25 mouse cellular contexts compared by ENCODE assay signal in the genomic region with DNA sequence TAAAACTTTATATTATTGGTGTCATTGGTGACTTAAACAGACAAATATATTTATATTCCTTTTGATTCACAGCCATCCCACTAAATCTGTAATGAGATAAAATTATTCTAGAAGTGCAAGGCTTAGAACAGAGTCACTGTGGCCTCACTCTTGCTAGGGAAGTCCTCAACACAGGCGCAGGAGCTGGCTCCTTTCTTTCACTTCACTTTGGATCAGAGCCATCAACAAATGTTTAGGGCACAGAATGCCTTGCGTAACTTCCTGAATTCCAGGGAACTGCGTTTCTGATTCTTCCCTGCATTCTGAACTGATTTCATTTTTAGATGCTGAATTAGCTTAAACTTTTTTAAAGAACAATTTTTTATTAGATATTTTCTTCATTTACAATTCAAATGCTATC. TPM values are rescaled to one million over a fixed set of nuclear protein-coding genes. Genes with fewer than 3 reads are reported as not detected.
DNase-seq lines count a peak whose midpoint lies in the region; ATAC-seq and TF ChIP-seq lines count a peak whose summit lies in the region.
"Had no signal": no experiment of that assay in that cellular context is flagged by ENCODE, and none has a peak within 500 bp of the region (broad histone marks: within the 10 kb centered on the region; RNA-seq: fewer than 3 reads in every experiment).

No protein-coding gene starts in this region.

- TF ChIP-seq POLR2A in kidney, adult 2 months (IDR thresholded peaks at IDR 0.05; ENCODE audit: low read depth, low read length) = no peak

- H3K27me3 ChIP-seq in kidney, adult 2 months (replicated peaks; ENCODE audit: control insufficient read depth, insufficient read depth, low read length) = no peaks in the 10 kb centered on the region
- H3K27me3 ChIP-seq: limb, embryonic 13.5 days; liver, embryonic 15.5 days; Patski had no signal

- TF ChIP-seq CTCF in kidney, adult 2 months (conservative IDR thresholded peaks at IDR 0.05; ENCODE audit: insufficient read depth, insufficient read length, low read depth, low read length) = no peak
- no peak for TF ChIP-seq CTCF in gastrocnemius, adult 2 months (IDR thresholded peaks at IDR 0.05)

- no peak overlapping the region for H3K27ac ChIP-seq in kidney, adult 2 months (ENCODE audit: insufficient read depth, low read depth, low read length)
- no peak overlapping the region for H3K27ac ChIP-seq in gastrocnemius, adult 2 months
- H3K27ac ChIP-seq: embryonic facial prominence, embryonic 10.5 days; kidney, postnatal 0 days; limb, embryonic 13.5 days; liver, embryonic 15.5 days had no signal

- 45% methylated on average over 3 of the region's 3 CpGs for WGBS in kidney, adult 2 months

- peaks cover 3% of the 10 kb centered on the region; the same call in 1 of the 2 replicates for H3K36me3 ChIP-seq in kidney, adult 2 months (ENCODE audit: control insufficient read depth, insufficient read depth, low read length)

- intact Hi-C loops in gastrocnemius, postnatal 36 days (cut with DNase I) = no loop called here
- intact Hi-C loops in gastrocnemius, adult 2 months (cut with DNase I) = loop anchor here (5.0 kb wide), 3 partner anchors 130 to 260 kb away; partner anchors contain the start of gene Mef2a

- ATAC-seq in common myeloid progenitor, adult 5-6 weeks (replicated peaks; ENCODE audit: low read depth, poor library complexity, severe bottlenecking) = peak; percentile 40; the same call in 1 of the 2 replicates
- ATAC-seq in megakaryocyte, adult 5-6 weeks (ENCODE audit: poor library complexity, severe bottlenecking) = peak; percentile 73
- ATAC-seq: activated CD4-positive, CD25-positive, alpha-beta regulatory T cell, adult 4 months; hindbrain, embryonic 16.5 days; intestine, embryonic 16.5 days; midbrain, embryonic 16.5 days; Patski had no signal

- H3K4me3 ChIP-seq in kidney, adult 2 months (ENCODE audit: insufficient read depth, low read depth, low read length) = no peak overlapping the region
- no peak overlapping the region for H3K4me3 ChIP-seq in gastrocnemius, adult 2 months
- H3K4me3 ChIP-seq: embryonic facial prominence, embryonic 10.5 days; limb, embryonic 13.5 days; liver, embryonic 15.5 days had no signal

- no peaks in the 10 kb centered on the region for H3K4me1 ChIP-seq in kidney, adult 2 months (ENCODE audit: control insufficient read depth, insufficient read depth, low read length)
- H3K4me1 ChIP-seq: embryonic facial prominence, embryonic 10.5 days had no signal

- DNase-seq in kidney, adult 2 months = peak; percentile 35
- no peak for DNase-seq in kidney, adult 18-20 months
- DNase-seq in Muller cell, postnatal 12 days (ENCODE audit: inconsistent ontology term) = peak; percentile 9
- no peak for DNase-seq in gastrocnemius, postnatal 36 days
- no peak for DNase-seq in gastrocnemius, adult 2 months
- DNase-seq: adrenal gland, postnatal 36 days; cerebellum, adult 2 months; cerebellum, postnatal 36 days; gastrocnemius, postnatal 10 days; heart, postnatal 4 days; layer of hippocampus, postnatal 36 days; right cerebral cortex, postnatal 14 days; spleen, adult 18-20 months; thymus, postnatal 4 days had no signal

RNA-seq across cellular contexts. Expression of gene Lysmd4, which starts 19.6 kb away (rescaled TPM):
- polyA plus RNA-seq in kidney, adult 2 months (2012; rRNA removed) = 11.0 and 11.2 TPM in 2 replicates
- total RNA-seq in common myeloid progenitor, adult 5-6 weeks (2017) = 2.7 and 5.9 TPM in 2 replicates
- 2.6 and 2.7 TPM in 2 replicates for total RNA-seq in megakaryocyte, adult 5-6 weeks (2015)
- 3.2 and 4.8 TPM in 2 replicates for total RNA-seq in megakaryocyte, adult 5-6 weeks (2017)
- 1 to 10 TPM; 6.0 to 7.1 TPM for total RNA-seq in gastrocnemius, postnatal 36 days (2021)
- total RNA-seq in gastrocnemius, adult 2 months (2021) = 1 to 10 TPM; 6.4 to 7.9 TPM

Comparison
In these comparisons a context has a peak if more than half of its experiments do, and no peak if none do; other contexts are left out.
1. DNase-seq: peak in kidney, adult 2 months (single experiment) and Muller cell, postnatal 12 days (single experiment); none in kidney, adult 18-20 months (single experiment), gastrocnemius, postnatal 36 days (0 of 2) and gastrocnemius, adult 2 months (single experiment).